ENCODE assay signal across 21 mouse cellular contexts in the genomic region with DNA sequence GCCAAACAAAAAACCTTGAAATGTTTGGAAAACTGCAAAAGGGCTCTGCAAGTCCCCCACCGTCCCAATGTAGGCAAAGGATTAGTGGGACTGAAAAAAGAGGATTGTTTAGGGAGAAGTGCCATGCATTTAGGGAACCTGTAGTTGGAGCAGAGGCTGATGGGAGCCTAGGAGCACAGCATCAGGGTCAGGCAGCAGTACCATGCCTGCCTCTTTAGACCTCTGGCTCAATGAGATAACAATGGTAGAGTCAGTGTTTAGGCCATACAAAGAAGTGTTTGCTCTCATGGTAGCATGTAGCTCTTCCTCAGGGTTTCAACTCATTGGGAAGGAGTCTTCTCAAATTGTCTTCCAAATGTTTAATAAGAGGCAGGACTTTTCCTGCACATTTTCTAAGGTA.
"Had no signal": no experiment of that assay in that cellular context is flagged by ENCODE, and none has a peak within 500 bp of the region (broad histone marks: within the 10 kb centered on the region; RNA-seq: fewer than 3 reads in every experiment).

No protein-coding gene starts in this region.

- H3K9me3 ChIP-seq: kidney, embryonic 15.5 days; lung, embryonic 15.5 days; midbrain, embryonic 12.5 days; midbrain, embryonic 15.5 days; neural tube, embryonic 12.5 days; neural tube, embryonic 15.5 days had no signal

- H3K4me1 ChIP-seq: kidney, embryonic 15.5 days; midbrain, embryonic 12.5 days; midbrain, embryonic 15.5 days; neural tube, embryonic 12.5 days had no signal

- H3K27ac ChIP-seq: kidney, embryonic 15.5 days; left cerebral cortex, adult 2 months; liver, embryonic 14.5 days; lung, embryonic 15.5 days; midbrain, embryonic 12.5 days; midbrain, embryonic 15.5 days; neural tube, embryonic 12.5 days; neural tube, embryonic 15.5 days had no signal

- H3K4me2 ChIP-seq: kidney, embryonic 15.5 days; lung, embryonic 15.5 days; midbrain, embryonic 12.5 days; midbrain, embryonic 15.5 days; neural tube, embryonic 12.5 days; neural tube, embryonic 15.5 days had no signal

- H3K9ac ChIP-seq: kidney, embryonic 15.5 days; liver, embryonic 14.5 days; lung, embryonic 15.5 days; midbrain, embryonic 12.5 days; midbrain, embryonic 15.5 days; neural tube, embryonic 12.5 days; neural tube, embryonic 15.5 days had no signal

- H3K27me3 ChIP-seq: kidney, embryonic 15.5 days; lung, embryonic 15.5 days; midbrain, embryonic 12.5 days; midbrain, embryonic 15.5 days; neural tube, embryonic 12.5 days had no signal

- H3K4me3 ChIP-seq: kidney, embryonic 15.5 days; left cerebral cortex, adult 2 months; lung, embryonic 15.5 days; midbrain, embryonic 12.5 days; midbrain, embryonic 15.5 days; neural tube, embryonic 12.5 days; neural tube, embryonic 15.5 days had no signal

- ATAC-seq: intestine, postnatal 0 days; midbrain, embryonic 15.5 days had no signal

- DNase-seq: kidney, adult 8-10 months; kidney, postnatal 10 days; kidney, postnatal 36 days; layer of hippocampus, postnatal 36 days; lung, adult 18-20 months; lung, postnatal 10 days; lung, postnatal 36 days; right cerebral cortex, adult 18-20 months; right cerebral cortex, postnatal 14 days; spleen, adult 18-20 months; thymus, adult 18-20 months; thymus, postnatal 36 days had no signal

- H3K36me3 ChIP-seq: kidney, embryonic 15.5 days; lung, embryonic 15.5 days; midbrain, embryonic 12.5 days; midbrain, embryonic 15.5 days; neural tube, embryonic 12.5 days; neural tube, embryonic 15.5 days had no signal
